Mouse (Mus musculus): Measurements from ENCODE around the gene Armc3. TPM values are rescaled to one million over a fixed set of nuclear protein-coding genes. Genes with fewer than 3 reads are reported as not detected.
"Not testable (repeated sequence)": the region's sequence is repeated elsewhere in the genome, so short reads cannot be mapped to it uniquely, and the experiment has no call there.

The Armc3 gene
- total RNA-seq, 2 experiments from 2014 or later: 0.47 to 0.54 TPM

DNA sequence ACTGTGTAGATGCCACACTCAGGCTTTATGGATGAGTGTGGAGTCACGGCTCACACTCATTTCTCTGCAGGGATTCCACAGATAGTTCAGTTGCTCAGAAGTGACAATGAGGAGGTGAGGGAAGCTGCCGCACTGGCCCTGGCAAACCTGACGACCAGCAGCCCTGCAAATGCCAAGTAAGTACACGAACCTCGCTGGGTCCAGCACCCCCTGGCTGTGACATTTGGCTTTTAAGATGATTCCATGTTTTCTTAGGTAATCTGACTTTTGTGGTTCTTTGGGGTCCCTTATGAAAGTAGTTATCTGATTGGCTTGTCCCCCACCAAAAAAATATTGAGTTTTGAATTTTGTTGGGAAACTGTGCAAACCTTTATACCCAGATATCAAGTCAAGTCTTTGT lies 70.9 kb downstream of the Armc3 start:
- DNase-seq (ENCODE audit: low spot score in 2 of 2): no peak
- intact Hi-C loops (cut with DNase I): loop anchor here (10.0 kb wide), 1 partner anchor 885 kb away; no protein-coding TSS in a partner anchor

DNA sequence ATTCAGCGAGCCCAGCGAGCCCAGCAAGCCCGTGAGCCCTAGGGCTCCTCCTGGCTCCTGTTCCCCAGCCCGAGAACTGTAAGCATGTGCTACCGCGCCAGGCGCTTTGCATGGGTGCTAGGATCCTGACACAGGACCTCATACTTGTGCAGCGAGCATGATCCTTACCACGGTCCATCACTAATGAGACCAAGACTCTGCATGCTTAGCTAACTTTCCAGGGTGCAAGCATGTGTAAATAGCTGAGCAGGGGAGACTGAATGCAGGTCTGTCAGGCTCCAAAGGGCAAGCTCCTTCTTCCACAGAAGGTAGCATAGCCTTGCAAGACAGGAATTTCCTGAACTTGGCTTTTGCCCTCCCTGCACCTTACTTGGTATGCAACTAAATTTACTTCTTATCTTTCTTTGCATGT lies 71.6 kb downstream of the Armc3 start:
- intact Hi-C loops (cut with DNase I): loop anchor here (10.0 kb wide), 1 partner anchor 886 kb away; no protein-coding TSS in a partner anchor

DNA sequence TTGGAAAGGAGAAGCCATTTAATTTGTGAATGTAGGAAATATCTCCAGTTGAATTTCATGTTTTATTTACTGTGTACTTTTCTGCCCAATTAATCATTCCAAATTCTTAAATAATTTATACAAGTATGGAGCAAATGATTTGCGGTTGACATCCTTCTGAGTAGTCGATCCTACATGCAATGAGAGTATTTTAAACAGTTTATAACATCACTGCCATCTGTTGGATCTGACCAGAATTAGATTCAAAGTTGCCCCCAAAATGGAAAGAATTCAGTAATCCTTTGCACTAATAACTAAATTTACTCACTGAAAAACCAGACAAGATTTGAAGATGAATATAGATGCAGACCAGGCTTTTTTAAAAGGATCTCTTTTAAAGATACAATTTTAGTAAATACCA lies 75.5 kb downstream of the Armc3 start:
- DNase-seq (ENCODE audit: low spot score in 2 of 2): no peak
- intact Hi-C loops (cut with DNase I): loop anchor here (10.0 kb wide), 1 partner anchor 890 kb away; no protein-coding TSS in a partner anchor

More for the DNA sequence above, 71.6 kb downstream of the Armc3 start:
- DNase-seq (ENCODE audit: low spot score in 2 of 2): no peak

DNA sequence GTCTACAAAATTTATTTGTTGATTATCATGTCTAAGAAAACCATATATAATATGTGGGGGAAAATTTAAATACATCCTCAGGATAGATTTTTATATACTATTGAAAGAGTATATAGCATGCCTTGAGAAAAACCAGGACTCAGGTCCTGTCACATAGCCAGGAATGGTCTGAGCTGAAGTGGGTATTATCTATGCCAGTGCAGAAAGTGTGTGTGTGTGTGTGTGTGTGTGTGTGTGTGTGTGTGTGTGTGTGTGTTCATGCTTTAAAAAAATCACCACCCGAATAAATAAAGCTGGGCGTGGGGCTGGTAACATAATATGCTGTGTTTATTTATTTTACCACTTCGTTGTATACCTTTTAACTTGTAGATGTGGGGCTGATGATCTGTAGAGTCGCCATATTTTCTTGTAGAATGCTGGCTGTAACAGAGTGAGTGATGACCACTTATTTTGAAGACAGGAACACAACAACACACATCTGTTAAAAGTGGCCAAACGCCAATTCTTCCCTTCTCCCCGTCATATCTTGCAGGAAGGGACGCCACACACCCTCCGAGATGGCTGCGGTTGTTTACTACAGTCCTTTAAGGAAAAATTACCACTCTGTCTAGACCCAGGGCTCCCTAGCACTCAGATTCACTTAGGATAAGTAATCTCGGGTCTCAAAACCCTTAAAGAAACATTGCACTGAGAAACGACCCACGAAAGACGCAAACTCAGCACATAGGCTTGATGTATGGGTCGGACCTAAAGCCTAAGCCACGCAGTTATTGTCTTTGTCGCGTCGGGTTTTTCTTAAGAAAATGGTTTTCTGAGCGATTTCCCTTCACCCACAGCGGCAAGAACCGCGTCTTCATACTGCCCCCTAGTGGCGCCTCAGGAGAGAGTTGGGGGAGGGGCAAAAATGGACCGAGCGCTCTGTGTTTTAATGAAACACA lies 76.8 kb downstream of the Armc3 start:
- intact Hi-C loops (cut with DNase I): loop anchor here (2.0 to 10.0 kb wide), 6 partner anchors 69 to 1249 kb away; partner anchors contain the start of genes 4930426L09Rik, Bmi1 and Pip4k2a
- peak; percentile 71 to 83 for DNase-seq (ENCODE audit: low spot score in 2 of 2)

DNA sequence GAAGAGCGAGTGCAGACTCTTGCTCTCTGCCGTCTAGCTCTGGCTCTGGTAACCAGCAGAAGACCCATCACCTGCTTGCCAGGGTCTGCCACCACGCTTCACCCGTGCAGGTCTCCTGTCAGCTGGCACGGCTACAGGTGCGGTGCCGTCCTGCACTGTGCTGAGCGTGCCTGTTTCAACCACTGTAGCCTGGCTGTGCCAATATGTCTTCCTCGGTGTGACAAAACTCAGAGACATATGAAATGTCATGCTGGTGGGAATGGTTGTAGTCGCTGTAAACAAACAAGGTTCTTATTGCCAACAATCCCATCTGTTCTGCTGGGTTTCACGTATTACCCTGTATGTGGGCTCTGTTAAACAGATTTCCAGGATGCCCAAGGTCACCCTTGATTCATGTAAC lies 81.2 kb downstream of the Armc3 start:
- intact Hi-C loops (cut with DNase I): no loop called here

DNA sequence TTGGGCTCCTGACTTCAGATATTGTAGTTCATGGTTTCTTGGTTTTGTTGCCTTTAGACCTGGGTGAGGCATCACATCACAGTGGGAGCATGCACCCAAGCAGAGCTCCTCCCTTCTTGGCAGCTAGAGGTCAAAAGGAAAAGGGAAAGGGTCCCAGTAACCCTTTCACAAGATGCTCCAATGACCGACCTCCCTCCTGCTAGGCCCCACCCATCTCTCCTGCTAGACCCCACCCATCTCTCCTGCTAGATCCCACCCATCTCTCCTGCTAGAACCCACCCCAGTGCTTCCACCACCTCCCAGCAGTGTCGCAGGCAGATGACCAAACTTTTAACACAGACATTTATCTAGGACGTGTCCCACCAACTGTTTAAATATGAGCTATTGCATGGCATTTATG lies 93.3 kb downstream of the Armc3 start:
- intact Hi-C loops (cut with DNase I): no loop called here

More for the DNA sequence above, 81.2 kb downstream of the Armc3 start:
- DNase-seq (ENCODE audit: low spot score in 2 of 2): no peak

DNA sequence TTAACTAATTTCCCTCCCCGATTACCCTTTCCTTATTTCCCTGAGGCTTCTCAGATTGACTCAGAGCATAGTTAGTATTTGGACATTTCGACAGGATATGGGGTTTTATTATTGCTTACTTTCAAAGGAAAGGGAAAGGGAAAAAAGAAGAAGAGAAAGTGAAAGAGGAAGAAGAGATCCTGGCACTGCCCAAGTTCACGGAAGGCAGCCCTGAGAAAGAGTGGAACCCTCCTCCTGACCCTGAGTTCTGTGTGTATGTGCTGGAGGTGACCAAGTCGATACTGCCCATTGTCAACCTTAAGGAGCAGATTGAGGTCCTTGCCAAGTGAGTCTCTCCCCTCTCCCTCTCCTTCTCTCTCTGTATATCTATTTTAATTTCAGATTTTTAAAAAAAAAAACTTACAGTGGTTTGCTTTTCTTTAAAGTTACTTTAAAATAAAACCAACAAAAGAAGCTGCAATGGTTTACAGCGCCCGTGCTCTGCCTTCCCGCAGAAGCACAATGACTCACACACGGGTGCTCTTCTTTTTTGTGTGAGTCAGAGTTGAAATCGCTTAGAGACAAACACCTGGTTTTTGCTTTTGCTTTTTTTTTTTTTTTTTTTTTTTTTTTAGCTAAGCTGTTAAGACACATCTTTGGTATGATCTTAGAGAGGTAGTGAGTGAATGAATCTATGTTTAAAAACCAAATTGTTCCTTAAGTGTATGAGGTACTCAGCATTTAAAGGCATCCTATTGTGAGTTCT lies 101.4 kb downstream of the Armc3 start:
- no peak for DNase-seq (ENCODE audit: low spot score in 2 of 2)
- intact Hi-C loops (cut with DNase I): no loop called here

More for the DNA sequence above, 93.3 kb downstream of the Armc3 start:
- no peak for DNase-seq (ENCODE audit: low spot score in 2 of 2)

DNA sequence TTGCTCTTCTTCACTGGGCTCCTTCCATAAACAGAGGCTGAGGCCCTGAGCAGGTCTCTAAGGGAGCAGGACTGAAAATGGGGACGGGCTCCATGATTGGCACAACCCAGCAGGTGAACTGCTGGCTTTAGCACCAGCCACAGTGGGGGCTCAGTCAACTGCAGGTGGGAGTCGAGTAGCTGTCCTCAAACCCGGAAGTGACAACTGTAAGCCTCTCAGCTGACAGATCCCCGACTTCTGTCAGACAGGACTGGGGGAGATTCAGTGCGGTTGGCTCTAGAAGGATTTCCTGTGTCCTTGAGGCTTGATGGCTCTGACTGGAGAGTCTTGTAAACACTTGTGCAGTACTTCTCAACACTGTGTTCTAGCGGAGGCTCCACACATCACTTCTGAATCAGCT lies 102.1 kb downstream of the Armc3 start:
- DNase-seq (ENCODE audit: low spot score in 2 of 2): no peak
- intact Hi-C loops (cut with DNase I): no loop called here

DNA sequence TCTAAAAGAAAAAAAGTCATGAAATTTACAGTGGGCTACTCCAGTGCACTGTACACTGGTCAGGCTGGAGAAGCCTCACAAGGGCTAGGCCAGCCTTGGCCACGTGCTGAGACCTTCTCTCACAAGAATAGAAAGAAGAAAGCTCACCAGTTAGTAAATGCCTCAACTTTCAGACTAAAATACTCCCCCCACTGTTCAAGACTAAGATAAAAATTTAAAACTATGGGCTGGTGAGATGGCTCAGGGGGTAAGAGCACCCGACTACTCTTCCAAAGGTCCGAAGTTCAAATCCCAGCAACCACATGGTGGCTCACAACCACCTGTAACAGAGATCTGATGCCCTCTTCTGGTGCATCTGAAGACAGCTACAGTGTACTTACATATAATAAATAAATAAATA lies 104.0 kb downstream of the Armc3 start:
- DNase-seq (ENCODE audit: low spot score in 2 of 2); intact Hi-C loops (cut with DNase I): not testable (repeated sequence)

DNA sequence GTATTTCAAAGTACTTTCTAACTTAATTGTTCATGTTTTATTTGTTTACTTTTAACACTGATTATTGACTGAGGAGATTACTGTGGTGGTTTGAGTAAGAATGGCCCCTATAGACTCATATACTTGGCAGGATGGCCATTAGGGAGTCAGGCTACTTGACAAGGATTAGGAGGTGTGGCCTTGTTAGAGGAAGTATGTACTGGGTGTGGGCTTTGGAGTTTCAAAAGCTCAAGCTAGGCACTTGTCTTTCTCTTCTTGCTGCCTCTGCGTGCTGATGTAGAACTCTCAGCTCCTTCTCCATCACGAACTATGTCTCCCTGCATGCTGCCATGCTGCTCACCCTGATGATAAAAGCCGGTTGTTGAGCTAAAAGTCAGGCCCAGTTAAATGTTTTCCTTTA lies 111.4 kb downstream of the Armc3 start:
- no peak for DNase-seq (ENCODE audit: low spot score in 2 of 2)
- intact Hi-C loops (cut with DNase I): no loop called here

DNA sequence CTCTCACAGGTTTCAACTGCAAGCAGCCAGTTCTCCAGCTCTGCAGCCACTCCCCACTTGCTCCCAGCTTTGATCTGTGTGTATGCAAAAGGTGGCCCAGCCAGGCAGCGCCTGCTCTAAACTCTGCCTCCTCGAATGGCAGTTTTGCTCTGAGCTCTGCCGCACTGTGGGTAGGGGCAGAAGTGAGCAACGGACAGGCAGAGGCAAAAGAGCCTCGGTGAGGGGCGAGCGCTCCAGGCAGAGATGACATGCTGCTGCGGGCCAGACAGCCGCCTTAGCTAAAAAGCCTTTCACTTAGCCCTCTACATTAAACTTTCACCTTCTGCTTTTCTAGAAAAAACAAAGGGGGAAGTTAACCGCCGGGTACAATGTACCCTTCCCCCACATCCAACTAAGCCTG lies 117.0 kb downstream of the Armc3 start:
- DNase-seq (ENCODE audit: low spot score in 2 of 2): no peak

DNA sequence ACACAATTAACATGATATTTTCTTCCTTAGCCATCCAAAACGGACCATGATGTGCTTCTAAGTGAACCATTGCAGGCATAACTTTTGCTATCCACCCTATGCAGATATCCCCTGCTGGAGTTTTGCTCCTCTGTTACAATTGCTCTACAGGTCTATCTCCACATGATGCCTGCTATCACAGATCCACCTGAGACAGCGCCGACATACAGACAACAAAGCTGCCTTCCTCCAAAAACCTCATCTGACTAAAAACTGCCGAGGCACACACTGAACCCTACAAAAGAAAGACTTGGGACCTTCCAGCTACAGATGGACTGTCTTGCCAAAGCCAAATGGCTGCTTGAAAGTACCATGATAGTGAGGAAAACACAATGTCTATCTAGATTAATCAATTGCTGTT lies 117.6 kb downstream of the Armc3 start:
- intact Hi-C loops (cut with DNase I): no loop called here

More for the DNA sequence above, 117.0 kb downstream of the Armc3 start:
- intact Hi-C loops (cut with DNase I): no loop called here

DNA sequence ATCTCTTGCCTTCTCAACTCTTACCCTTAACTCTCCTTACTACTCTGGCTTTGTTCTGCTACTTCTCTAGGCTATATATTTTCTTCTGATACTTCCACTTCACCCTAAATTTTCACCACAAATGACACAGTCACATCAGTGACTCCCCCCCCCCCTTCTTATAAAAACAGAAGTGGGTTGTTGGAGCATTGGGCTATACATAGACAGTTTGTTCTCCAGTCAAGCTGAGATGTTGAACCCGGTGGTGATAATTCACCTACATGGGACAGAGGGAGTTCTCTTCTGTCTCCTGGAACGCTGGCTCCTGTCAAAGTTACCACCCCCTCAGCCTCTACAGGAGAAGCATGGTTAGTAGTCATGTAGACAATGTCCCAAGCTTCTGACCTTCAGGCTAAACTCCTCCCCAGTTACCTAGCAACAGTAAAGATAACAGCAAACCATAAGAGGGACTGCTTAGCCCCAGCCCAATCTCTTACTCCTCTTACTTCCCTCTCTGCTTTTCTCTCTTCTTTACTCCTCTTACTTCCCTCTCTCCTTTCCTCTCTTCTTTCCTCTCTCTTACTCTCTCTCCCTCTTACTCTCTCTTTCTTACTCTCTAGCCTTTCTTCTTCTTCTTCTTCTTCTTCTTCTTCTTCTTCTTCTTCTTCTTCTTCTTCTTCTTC lies 118.2 kb downstream of the Armc3 start:
- intact Hi-C loops (cut with DNase I); DNase-seq (ENCODE audit: low spot score in 2 of 2): not testable (repeated sequence)

More for the DNA sequence above, 117.6 kb downstream of the Armc3 start:
- DNase-seq (ENCODE audit: low spot score in 2 of 2): no peak

DNA sequence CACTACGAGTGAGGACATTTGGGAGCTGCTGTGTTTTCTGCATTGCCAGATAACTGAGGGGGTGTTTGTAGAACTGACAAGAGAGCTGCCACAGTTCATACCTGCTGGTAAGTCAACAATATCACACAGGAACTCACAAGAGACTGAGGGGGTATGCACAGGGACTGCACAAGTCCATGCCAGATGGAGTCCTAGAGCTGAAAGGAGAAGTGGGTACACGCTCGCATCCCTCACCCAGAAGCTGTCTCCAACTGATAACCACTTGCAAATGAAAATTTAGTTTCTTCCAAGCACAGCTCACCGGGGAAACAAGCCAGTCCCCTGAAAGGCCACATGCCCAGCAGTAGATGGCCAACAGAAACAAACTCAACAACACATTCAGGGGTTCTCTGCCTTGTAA lies 119.4 kb downstream of the Armc3 start:
- DNase-seq (ENCODE audit: low spot score in 2 of 2): no peak
- intact Hi-C loops (cut with DNase I): no loop called here

DNA sequence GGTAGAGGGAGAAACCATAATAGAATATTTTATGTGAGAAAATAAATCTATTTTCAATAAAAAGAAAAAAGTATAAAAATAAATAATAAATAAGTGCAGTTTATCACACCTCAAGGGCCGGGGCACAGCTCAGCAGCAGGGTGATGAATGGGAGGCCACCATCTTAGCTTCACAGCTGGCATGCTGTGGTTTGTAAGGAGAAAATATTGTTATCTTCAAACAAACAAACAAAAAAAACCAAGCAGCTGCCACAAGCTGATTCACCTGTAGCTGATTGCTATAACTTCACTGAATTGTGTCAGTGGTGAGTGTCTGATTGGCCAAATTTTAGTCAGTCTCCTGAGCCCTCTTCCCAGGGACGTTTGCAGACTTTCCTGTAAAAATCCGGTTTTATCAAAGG lies 120.2 kb downstream of the Armc3 start:
- intact Hi-C loops (cut with DNase I): no loop called here

DNA sequence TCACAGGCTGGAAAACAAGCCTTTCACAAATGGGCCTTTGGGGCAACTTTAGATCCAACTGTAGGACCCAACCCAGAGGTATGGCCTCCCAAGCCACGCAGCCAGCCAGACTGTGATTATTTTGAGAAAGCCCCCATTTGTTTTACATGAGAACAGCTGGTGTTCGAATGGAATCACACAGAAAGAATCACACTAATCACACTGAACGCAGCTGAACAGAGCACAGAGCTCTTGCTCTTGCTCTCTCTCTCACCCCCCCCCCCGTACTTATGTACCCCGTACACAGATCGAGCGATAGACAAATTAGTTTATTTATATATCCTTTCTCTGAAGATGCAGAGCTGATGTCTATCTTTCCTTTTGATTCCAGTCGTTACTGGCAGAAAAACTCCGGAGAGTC lies 123.3 kb downstream of the Armc3 start:
- intact Hi-C loops (cut with DNase I): no loop called here

More for the DNA sequence above, 120.2 kb downstream of the Armc3 start:
- DNase-seq (ENCODE audit: low spot score in 2 of 2): no peak

DNA sequence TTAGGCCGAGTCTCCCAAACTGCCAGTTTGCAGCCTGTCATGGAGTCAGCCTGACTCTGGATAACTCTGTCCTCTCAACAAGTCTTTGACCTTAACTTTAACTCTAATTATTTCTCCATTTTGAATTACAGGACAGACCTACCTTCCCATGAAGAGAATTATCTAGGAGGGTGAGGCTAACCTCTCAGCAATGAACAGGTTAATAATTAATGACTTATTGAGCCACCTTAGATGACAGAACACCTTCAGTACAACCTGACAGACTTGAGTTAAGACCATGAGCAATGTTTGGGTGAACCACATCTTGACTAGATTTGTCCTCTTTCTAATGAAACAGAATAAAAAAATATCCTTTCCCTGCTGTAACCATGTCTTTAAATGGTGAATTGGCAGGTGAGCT lies 127.3 kb downstream of the Armc3 start:
- intact Hi-C loops (cut with DNase I): no loop called here

More for the DNA sequence above, 123.3 kb downstream of the Armc3 start:
- no peak for DNase-seq (ENCODE audit: low spot score in 2 of 2)

DNA sequence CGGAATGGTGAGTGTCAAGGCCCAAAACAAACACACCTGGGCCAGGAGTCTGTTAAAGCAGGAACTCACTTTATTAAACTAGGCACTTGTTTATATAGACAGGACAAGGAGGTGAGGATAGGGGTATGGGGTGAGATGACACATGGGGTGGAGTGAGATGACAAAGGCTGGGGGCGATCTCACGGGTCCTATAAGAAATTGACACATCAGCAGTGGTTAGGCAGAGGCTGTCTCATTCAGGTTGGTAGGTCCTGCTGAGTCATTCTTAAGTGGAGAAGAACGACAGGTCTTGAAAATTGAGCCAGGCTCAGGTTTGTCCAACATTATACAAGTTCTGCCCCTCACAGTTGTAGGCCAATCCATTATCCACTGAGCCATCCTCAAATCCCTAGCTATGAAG lies 128.7 kb downstream of the Armc3 start:
- no peak for DNase-seq (ENCODE audit: low spot score in 2 of 2)
- intact Hi-C loops (cut with DNase I): no loop called here

More for the DNA sequence above, 127.3 kb downstream of the Armc3 start:
- DNase-seq (ENCODE audit: low spot score in 2 of 2): no peak

DNA sequence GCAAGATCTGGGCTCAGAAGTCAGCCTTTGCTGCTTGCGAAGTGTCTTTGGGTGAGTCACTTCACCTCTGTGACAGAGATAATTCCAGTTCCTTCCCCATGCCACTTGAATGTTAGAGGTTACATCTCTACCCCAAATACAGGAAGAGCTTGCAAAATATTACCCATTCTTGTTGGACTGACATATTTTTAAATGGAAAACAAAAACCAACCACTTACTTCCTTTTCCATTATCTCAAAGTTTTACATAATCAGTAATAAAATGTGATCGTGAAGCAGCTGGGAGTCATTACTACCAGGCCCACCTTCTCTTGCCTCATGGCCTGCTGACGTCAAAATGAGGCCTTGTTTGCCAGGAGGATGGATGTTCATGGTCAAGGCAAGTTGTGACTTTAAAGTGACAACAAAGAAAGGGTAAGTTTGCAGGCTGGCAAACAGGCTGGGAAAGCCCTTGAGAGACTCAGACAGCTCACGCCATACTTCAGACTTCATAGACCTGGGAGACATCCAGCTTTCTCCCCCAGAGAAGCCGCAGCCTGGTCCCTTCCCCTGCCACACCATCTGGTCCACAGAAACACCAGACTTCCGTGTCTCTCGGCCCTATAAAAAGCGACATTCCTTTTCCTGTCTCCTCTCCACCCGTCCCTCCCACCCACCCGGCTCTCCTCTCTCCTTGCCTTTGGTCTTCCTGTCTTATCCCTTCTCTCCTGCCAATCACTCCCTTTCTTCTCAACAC lies 145.0 kb downstream of the Armc3 start:
- intact Hi-C loops (cut with DNase I): loop anchor here (2.0 to 10.0 kb wide), 5 partner anchors 67 to 1319 kb away; partner anchors contain the start of genes 4930426L09Rik, Dnajc1 and Pip4k2a
- peak; percentile 56 to 72 for DNase-seq (ENCODE audit: low spot score in 2 of 2)

Data from left cerebral cortex, postnatal 36 days (tissue).